Mouse (Mus musculus): Measurements from ENCODE around the gene Glcci1.

GRCm38 (mm10) chr6:8472915-8473314 is 36.5 kb upstream of the Glcci1 start:
- TF ChIP-seq POLR2A (IDR thresholded peaks at IDR 0.05; ENCODE audit: borderline replicate concordance, insufficient read depth, low read length) (no peak), CTCF (IDR thresholded peaks at IDR 0.05; ENCODE audit: borderline replicate concordance, insufficient read depth, low read depth, low read length) (no peak)
